Mouse (Mus musculus) neural tube, embryonic 10.5 days (tissue): ENCODE data around the gene Ngly1.

Experiments used
- DNase-seq: peaks from one replicate; pipeline ENCODE4 v3.0.0-alpha.2; 2017; ENCODE audit warnings: low spot score; ENCODE audit errors: extremely low spot score

The Ngly1 gene

DNA sequence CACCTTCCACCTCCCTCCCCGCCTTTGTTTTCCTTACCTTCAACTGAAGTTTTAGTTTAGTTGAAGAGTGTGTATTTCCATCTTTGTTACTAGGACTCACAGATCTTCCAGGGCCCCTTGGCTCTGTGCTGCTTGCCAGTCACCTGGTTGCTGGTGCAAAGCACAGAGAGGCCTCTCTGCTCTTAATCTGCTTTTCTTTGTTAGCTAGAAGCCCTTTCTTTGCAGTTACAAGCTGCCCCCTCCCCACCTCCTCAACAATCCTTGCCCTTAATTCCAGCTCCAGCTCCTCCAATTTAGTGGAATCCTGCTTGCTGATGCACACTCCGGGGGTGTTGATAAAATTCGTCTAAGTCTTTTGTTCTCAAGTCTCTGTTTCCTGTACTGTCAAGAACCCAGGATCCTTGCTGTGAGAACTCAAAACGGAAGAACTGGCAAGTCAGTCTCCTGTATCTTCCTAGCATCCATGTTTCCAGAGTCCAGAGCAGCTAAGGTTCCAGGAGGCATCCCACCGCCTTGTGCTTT is 79.9 kb downstream of the Ngly1 start:
- peak; percentile 29 for DNase-seq

- DNase-seq, result no peak
Measured at GRCm38 (mm10) chr14:16329756-16330155, 80.7 kb downstream of the Ngly1 start.

GRCm38 (mm10) chr14:16334260-16334659 is 85.2 kb downstream of the Ngly1 start:
- no peak for DNase-seq

GRCm38 (mm10) chr14:16335835-16336417 is 86.8 kb downstream of the Ngly1 start:
- no peak for DNase-seq

- no peak for DNase-seq
Measured at GRCm38 (mm10) chr14:16347505-16347904, 98.4 kb downstream of the Ngly1 start.

DNA sequence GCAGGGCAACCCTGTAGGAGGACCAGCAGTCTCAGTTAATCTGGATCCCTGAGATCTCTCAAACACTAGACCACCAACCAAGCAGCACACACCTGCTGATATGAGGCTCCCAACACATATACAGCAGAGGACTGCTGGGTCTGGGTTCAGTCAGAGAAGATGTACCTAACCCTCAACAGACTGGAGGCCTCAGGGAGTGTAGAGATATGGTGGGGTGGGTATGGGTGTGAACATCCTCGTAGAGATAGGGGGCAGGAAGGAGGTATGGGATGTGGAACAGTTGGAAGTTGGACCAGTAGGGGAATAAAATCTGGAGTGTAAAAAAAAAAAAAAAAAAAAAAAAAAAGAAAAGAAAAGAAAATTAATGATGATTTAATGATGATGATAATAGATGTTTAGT is 110.6 kb downstream of the Ngly1 start:
- DNase-seq, result no peak
